Comparison of ENCODE assay signal across 11 mouse cellular contexts in genomic region chr3:98020431-98021229, GRCm38 (mm10). TPM values are rescaled to one million over a fixed set of nuclear protein-coding genes. Genes with fewer than 3 reads are reported as not detected.
DNase-seq lines count a peak whose midpoint lies in the region; ATAC-seq and TF ChIP-seq lines count a peak whose summit lies in the region.
"Had no signal": no experiment of that assay in that cellular context is flagged by ENCODE, and none has a peak within 500 bp of the region (broad histone marks: within the 10 kb centered on the region; RNA-seq: fewer than 3 reads in every experiment).

No protein-coding gene starts in this region.

- peak; percentile 62 for TF ChIP-seq CTCF in lung, postnatal 0 days (IDR thresholded peaks at IDR 0.05)
- no peak for TF ChIP-seq CTCF in thymus, adult 2 months (IDR thresholded peaks at IDR 0.05; ENCODE audit: borderline replicate concordance, control insufficient read depth, extremely low read depth, insufficient read depth, low read length, poor library complexity)

- no peaks in the 10 kb centered on the region for H3K36me3 ChIP-seq in lung, postnatal 0 days (ENCODE audit: insufficient read depth, low read length)
- H3K36me3 ChIP-seq in thymus, adult 2 months (ENCODE audit: control insufficient read depth, insufficient read depth, low read length): no peaks in the 10 kb centered on the region
- H3K36me3 ChIP-seq: midbrain, embryonic 13.5 days had no signal

- no peaks in the 10 kb centered on the region for H3K27me3 ChIP-seq in lung, postnatal 0 days (replicated peaks; ENCODE audit: insufficient read depth, low read length)
- no peaks in the 10 kb centered on the region for H3K27me3 ChIP-seq in thymus, adult 2 months (ENCODE audit: control insufficient read depth, insufficient read depth, low read length)

- no peak overlapping the region for H3K9ac ChIP-seq in lung, postnatal 0 days (replicated peaks; ENCODE audit: low read depth)
- H3K9ac ChIP-seq: midbrain, embryonic 13.5 days had no signal

- H3K4me3 ChIP-seq in lung, postnatal 0 days (ENCODE audit: low read depth, low read length): no peak overlapping the region
- no peak overlapping the region for H3K4me3 ChIP-seq in thymus, adult 2 months (ENCODE audit: control insufficient read depth, insufficient read depth, low read length)
- H3K4me3 ChIP-seq: midbrain, embryonic 13.5 days had no signal

- WGBS in lung, postnatal 0 days: 49% methylated on average over 9 of the region's 9 CpGs
- WGBS in thymus, adult 2 months: 87% methylated on average over 9 of the region's 9 CpGs

- ATAC-seq in lung, postnatal 0 days: no peak
- ATAC-seq: midbrain, embryonic 13.5 days had no signal

- peak; percentile 55 for DNase-seq in gastrocnemius, postnatal 10 days
- DNase-seq in gastrocnemius, postnatal 36 days: no peak
- DNase-seq in lung, adult 18-20 months: peak; percentile 46 to 68
- no peak for DNase-seq in lung, postnatal 14 days
- peak; percentile 87 for DNase-seq in fat pad, adult 2 months (ENCODE audit: extremely low read depth, low read depth, low spot score)
- peak; percentile 71 for DNase-seq in lung, postnatal 0 days (ENCODE audit: low spot score)
- DNase-seq in thymus, adult 2 months: no peak
- no peak for DNase-seq in cerebellum, adult 9-10 months
- DNase-seq: cerebellum, adult 18-20 months; right cerebral cortex, postnatal 4 days had no signal

- 0 out of 2 replicates have a peak overlapping the region, but pooled peaks have one; percentile 11 for H3K4me2 ChIP-seq in lung, postnatal 0 days (replicated peaks; ENCODE audit: low read depth, low read length)
- H3K4me2 ChIP-seq: midbrain, embryonic 13.5 days had no signal

- no peaks in the 10 kb centered on the region for H3K9me3 ChIP-seq in lung, postnatal 0 days (ENCODE audit: low read length)
- H3K9me3 ChIP-seq: midbrain, embryonic 13.5 days had no signal

- TF ChIP-seq EP300 in lung, postnatal 0 days (IDR thresholded peaks at IDR 0.05): no peak

- intact Hi-C loops in gastrocnemius, postnatal 36 days (cut with DNase I): no loop called here

- H3K4me1 ChIP-seq in lung, postnatal 0 days (ENCODE audit: insufficient read depth, low read depth, low read length): peaks cover 45% of the 10 kb centered on the region
- H3K4me1 ChIP-seq in thymus, adult 2 months (replicated peaks; ENCODE audit: control insufficient read depth, insufficient read depth, low read length): peaks cover 3% of the 10 kb centered on the region

- H3K27ac ChIP-seq in lung, postnatal 0 days (ENCODE audit: low read length): peak overlapping the region; percentile 17
- no peak overlapping the region for H3K27ac ChIP-seq in thymus, adult 2 months (ENCODE audit: control insufficient read depth, insufficient read depth, low read length)
- H3K27ac ChIP-seq: midbrain, embryonic 13.5 days had no signal

- TF ChIP-seq POLR2A in thymus, adult 2 months (IDR thresholded peaks at IDR 0.05; ENCODE audit: control insufficient read depth, extremely low read depth, insufficient read depth, low read length, poor library complexity): no peak

RNA-seq across cellular contexts. Expression of gene Notch2, which starts 7.3 kb away (rescaled TPM):
- 10 to 100 TPM; 32.0 to 42.1 TPM for total RNA-seq in gastrocnemius, postnatal 10 days (2021)
- total RNA-seq in gastrocnemius, postnatal 36 days (2021): 1 to 10 TPM; 7.7 to 8.9 TPM
- polyA plus RNA-seq in lung, postnatal 0 days (2015; fragmentation: Nextera tagmentation; extraction: Ambion mirVana): 18.3 and 20.1 TPM in 2 replicates
- polyA plus RNA-seq in thymus, adult 2 months (2012; rRNA removed): 24.9 and 31.5 TPM in 2 replicates

Comparison
In these comparisons a context has a peak if more than half of its experiments do, and no peak if none do; other contexts are left out.
1. DNase-seq: peak in gastrocnemius, postnatal 10 days (single experiment), lung, adult 18-20 months (2 of 2), fat pad, adult 2 months (single experiment) and lung, postnatal 0 days (single experiment); none in gastrocnemius, postnatal 36 days (0 of 2), lung, postnatal 14 days (single experiment), thymus, adult 2 months (single experiment) and cerebellum, adult 9-10 months (single experiment).